Mouse (Mus musculus): ENCODE measurements around the gene Neurog2. TPM values are rescaled to one million over a fixed set of nuclear protein-coding genes. Genes with fewer than 3 reads are reported as not detected.

The Neurog2 gene
- polyA plus RNA-seq, 1 experiment, result not detected

- H3K79me2 ChIP-seq (ENCODE audit: control insufficient read depth, insufficient read depth), result no peaks in the 10 kb centered on the region
- TF ChIP-seq MYOD1 (IDR thresholded peaks at IDR 0.05; ENCODE audit: control insufficient read depth, insufficient read length, low read depth), result no peak
- no peak for TF ChIP-seq CTCF (IDR thresholded peaks at IDR 0.05; ENCODE audit: control insufficient read depth, insufficient read depth, insufficient read length)
- no peak for TF ChIP-seq MYOG (IDR thresholded peaks at IDR 0.05; ENCODE audit: control insufficient read depth, extremely low read depth, insufficient read length)
- TF ChIP-seq FOSL1 (IDR thresholded peaks at IDR 0.05; ENCODE audit: insufficient read depth, low read length, poor library complexity, severe bottlenecking), result no peak
- TF ChIP-seq USF1 (IDR thresholded peaks at IDR 0.05; ENCODE audit: low read depth), result no peak
- TF ChIP-seq CEBPB (IDR thresholded peaks at IDR 0.05; ENCODE audit: low read depth), result no peak
- TF ChIP-seq MAX (IDR thresholded peaks at IDR 0.05), result no peak
- peaks cover 13% of the 10 kb centered on the region for H3K27me3 ChIP-seq (ENCODE audit: control insufficient read depth, insufficient read depth, insufficient read length)
- no peaks in the 10 kb centered on the region for H3K36me3 ChIP-seq (ENCODE audit: control insufficient read depth, insufficient read depth)
- no peaks in the 10 kb centered on the region for H3K79me3 ChIP-seq (ENCODE audit: low read depth)
- no peak overlapping the region for H3ac ChIP-seq (ENCODE audit: control insufficient read depth, insufficient read length, low read depth)
- no peak overlapping the region for H3K4me3 ChIP-seq (ENCODE audit: insufficient read depth, poor library complexity, severe bottlenecking)
Measured at GRCm38 (mm10) chr3:127639875-127640761, 7.2 kb downstream of the Neurog2 start.

GRCm38 (mm10) chr3:127640762-127641700 lies 8.1 kb downstream of the Neurog2 start:
- TF ChIP-seq MAX (IDR thresholded peaks at IDR 0.05), result no peak
- Histone ChIP-seq H3K79me3 (ENCODE audit: low read depth) (no peaks in the 10 kb centered on the region), H3K36me3 (ENCODE audit: control insufficient read depth, insufficient read depth) (no peaks in the 10 kb centered on the region), H3K79me2 (ENCODE audit: control insufficient read depth, insufficient read depth) (no peaks in the 10 kb centered on the region), H3ac (ENCODE audit: control insufficient read depth, insufficient read length, low read depth) (no peak overlapping the region), H3K27me3 (ENCODE audit: control insufficient read depth, insufficient read depth, insufficient read length) (peaks cover 15% of the 10 kb centered on the region), H3K4me3 (ENCODE audit: insufficient read depth, poor library complexity, severe bottlenecking) (no peak overlapping the region)

GRCm38 (mm10) chr3:127642211-127642610 lies 9.3 kb downstream of the Neurog2 start:
- TF ChIP-seq FOSL1 (IDR thresholded peaks at IDR 0.05; ENCODE audit: insufficient read depth, low read length, poor library complexity, severe bottlenecking) (no peak), MYOD1 (IDR thresholded peaks at IDR 0.05; ENCODE audit: control insufficient read depth, insufficient read length, low read depth) (no peak), MAX (IDR thresholded peaks at IDR 0.05) (no peak), USF1 (IDR thresholded peaks at IDR 0.05; ENCODE audit: low read depth) (no peak), CEBPB (IDR thresholded peaks at IDR 0.05; ENCODE audit: low read depth) (no peak), MYOG (IDR thresholded peaks at IDR 0.05; ENCODE audit: control insufficient read depth, extremely low read depth, insufficient read length) (no peak), CTCF (IDR thresholded peaks at IDR 0.05; ENCODE audit: control insufficient read depth, insufficient read depth, insufficient read length) (no peak)
- no peak overlapping the region for H3K4me3 ChIP-seq (ENCODE audit: insufficient read depth, poor library complexity, severe bottlenecking)
- no peaks in the 10 kb centered on the region for H3K79me3 ChIP-seq (ENCODE audit: low read depth)
- H3K27me3 ChIP-seq (ENCODE audit: control insufficient read depth, insufficient read depth, insufficient read length), result peaks cover 15% of the 10 kb centered on the region
- H3ac ChIP-seq (ENCODE audit: control insufficient read depth, insufficient read length, low read depth), result no peak overlapping the region
- no peaks in the 10 kb centered on the region for H3K36me3 ChIP-seq (ENCODE audit: control insufficient read depth, insufficient read depth)
- no peaks in the 10 kb centered on the region for H3K79me2 ChIP-seq (ENCODE audit: control insufficient read depth, insufficient read depth)

GRCm38 (mm10) chr3:127646156-127646825 lies 13.4 kb downstream of the Neurog2 start:
- H3K79me3 ChIP-seq (ENCODE audit: low read depth), result no peaks in the 10 kb centered on the region
- H3ac ChIP-seq (ENCODE audit: control insufficient read depth, insufficient read length, low read depth), result no peak overlapping the region
- H3K36me3 ChIP-seq (ENCODE audit: control insufficient read depth, insufficient read depth), result no peaks in the 10 kb centered on the region
- no peak overlapping the region for H3K4me3 ChIP-seq (ENCODE audit: insufficient read depth, poor library complexity, severe bottlenecking)
- TF ChIP-seq CEBPB (IDR thresholded peaks at IDR 0.05; ENCODE audit: low read depth) (no peak), USF1 (IDR thresholded peaks at IDR 0.05; ENCODE audit: low read depth) (no peak), FOSL1 (IDR thresholded peaks at IDR 0.05; ENCODE audit: insufficient read depth, low read length, poor library complexity, severe bottlenecking) (no peak), MAX (IDR thresholded peaks at IDR 0.05) (no peak), MYOG (IDR thresholded peaks at IDR 0.05; ENCODE audit: control insufficient read depth, extremely low read depth, insufficient read length) (no peak), CTCF (IDR thresholded peaks at IDR 0.05; ENCODE audit: control insufficient read depth, insufficient read depth, insufficient read length) (no peak), MYOD1 (IDR thresholded peaks at IDR 0.05; ENCODE audit: control insufficient read depth, insufficient read length, low read depth) (no peak)
- no peaks in the 10 kb centered on the region for H3K79me2 ChIP-seq (ENCODE audit: control insufficient read depth, insufficient read depth)
- peaks cover 4% of the 10 kb centered on the region for H3K27me3 ChIP-seq (ENCODE audit: control insufficient read depth, insufficient read depth, insufficient read length)

All from C2C12 (cell line).